Mouse (Mus musculus): Measurements from ENCODE around the gene Btbd35f19. TPM values are rescaled to one million over a fixed set of nuclear protein-coding genes. Genes with fewer than 3 reads are reported as not detected.
"Not testable (repeated sequence)": the region's sequence is repeated elsewhere in the genome, so short reads cannot be mapped to it uniquely, and the experiment has no call there.

Btbd35f19 gene
- polyA plus RNA-seq (2012; fragmentation: generic; extraction: Trizol): not detected
- long read RNA-seq, experiment 1: 0 reads
- long read RNA-seq, experiment 2: 0 reads

DNA sequence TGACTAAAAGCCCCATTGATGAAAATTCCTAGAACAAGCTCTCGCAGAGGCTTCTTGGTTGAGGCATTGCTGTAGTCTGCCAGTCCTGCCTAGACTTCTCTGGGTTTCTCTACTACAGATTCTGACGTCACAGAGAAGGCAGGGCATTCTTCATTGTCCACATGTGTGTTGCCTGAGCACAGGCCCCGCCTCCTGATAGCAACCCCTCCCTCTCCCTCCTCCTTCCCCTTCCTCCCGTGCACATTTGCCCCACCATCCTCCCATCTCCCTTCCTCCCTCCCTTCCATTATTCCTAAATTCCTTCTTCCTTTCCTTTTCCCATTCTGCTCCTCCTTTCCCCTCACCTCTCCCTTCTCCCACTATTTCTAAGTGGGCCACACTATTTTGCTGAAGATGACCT is at the start of gene Btbd35f19:
TSS of gene Btbd35f19 (minus strand) at position 101 of the 400 bp plus-strand sequence.
- not testable (repeated sequence) for H3K79me3 ChIP-seq (ENCODE audit: low read depth); H3K27me3 ChIP-seq (ENCODE audit: control insufficient read depth, insufficient read depth, insufficient read length); H3K4me3 ChIP-seq (ENCODE audit: insufficient read depth, poor library complexity, severe bottlenecking); H3K36me3 ChIP-seq (ENCODE audit: control insufficient read depth, insufficient read depth); H3ac ChIP-seq (ENCODE audit: control insufficient read depth, insufficient read length, low read depth); H3K79me2 ChIP-seq (ENCODE audit: control insufficient read depth, insufficient read depth)

- not testable (repeated sequence) for H3K27me3 ChIP-seq (ENCODE audit: control insufficient read depth, insufficient read depth, insufficient read length); H3K79me3 ChIP-seq (ENCODE audit: low read depth); H3K36me3 ChIP-seq (ENCODE audit: control insufficient read depth, insufficient read depth); H3K79me2 ChIP-seq (ENCODE audit: control insufficient read depth, insufficient read depth); H3K4me3 ChIP-seq (ENCODE audit: insufficient read depth, poor library complexity, severe bottlenecking); H3ac ChIP-seq (ENCODE audit: control insufficient read depth, insufficient read length, low read depth)
These were observed 41.8 kb downstream of the Btbd35f19 start for GRCm38 (mm10) chrX:31341924-31342323.

DNA sequence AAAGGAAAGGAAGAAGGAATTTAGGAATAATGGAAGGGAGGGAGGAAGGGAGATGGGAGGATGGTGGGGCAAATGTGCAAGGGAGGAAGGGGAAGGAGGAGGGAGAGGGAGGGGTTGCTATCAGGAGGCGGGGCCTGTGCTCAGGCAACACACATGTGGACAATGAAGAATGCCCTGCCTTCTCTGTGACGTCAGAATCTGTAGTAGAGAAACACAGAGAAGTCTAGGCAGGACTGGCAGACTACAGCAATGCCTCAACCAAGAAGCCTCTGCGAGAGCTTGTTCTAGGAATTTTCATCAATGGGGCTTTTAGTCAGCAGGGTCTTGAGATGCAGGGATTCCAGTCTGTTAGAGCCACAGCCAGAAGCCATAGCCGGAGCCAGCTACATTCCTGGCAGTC is 47.6 kb downstream of the Btbd35f19 start, which contains the start of gene Btbd35f26:
TSS of gene Btbd35f26 (plus strand) at position 301 of the 400 bp plus-strand sequence.
- H3ac ChIP-seq (ENCODE audit: control insufficient read depth, insufficient read length, low read depth); H3K79me3 ChIP-seq (ENCODE audit: low read depth); H3K36me3 ChIP-seq (ENCODE audit: control insufficient read depth, insufficient read depth); H3K27me3 ChIP-seq (ENCODE audit: control insufficient read depth, insufficient read depth, insufficient read length); H3K79me2 ChIP-seq (ENCODE audit: control insufficient read depth, insufficient read depth); H3K4me3 ChIP-seq (ENCODE audit: insufficient read depth, poor library complexity, severe bottlenecking): not testable (repeated sequence)

Other genes starting within 250 kb of the Btbd35f19 start
- gene Spin2f, start 130.0 kb downstream of the Btbd35f19 start, polyA plus RNA-seq (2012; fragmentation: generic; extraction: Trizol): not detected
- gene Btbd35f26, start 47.5 kb downstream of the Btbd35f19 start, polyA plus RNA-seq (2012; fragmentation: generic; extraction: Trizol): not detected
- not detected for gene Gm21883, start 190.4 kb upstream of the Btbd35f19 start, polyA plus RNA-seq (2012; fragmentation: generic; extraction: Trizol)
- not detected for gene Spin2e, start 235.0 kb upstream of the Btbd35f19 start, polyA plus RNA-seq (2012; fragmentation: generic; extraction: Trizol)